Mouse (Mus musculus) ES-Bruce4 (cell line): Measurements from ENCODE around the gene Gpha2. TPM values are rescaled to one million over a fixed set of nuclear protein-coding genes. Genes with fewer than 3 reads are reported as not detected.

ENCODE experiments used
- H3K27ac ChIP-seq: 2 replicates; pipeline ENCODE4 v1.5.1; 2012; ENCODE audit warnings: low read length, inconsistent platforms; ENCODE audit not compliant: insufficient read depth
- H3K27me3 ChIP-seq: 2 replicates; pipeline ENCODE4 v1.6.1; 2012; ENCODE audit warnings: mild to moderate bottlenecking, low read length, inconsistent platforms; ENCODE audit not compliant: control insufficient read depth, poor library complexity, insufficient read depth, severe bottlenecking
- H3K36me3 ChIP-seq: 2 replicates; pipeline ENCODE4 v1.6.1; 2012; ENCODE audit warnings: inconsistent platforms, mild to moderate bottlenecking, low read length, moderate library complexity; ENCODE audit not compliant: control insufficient read depth, poor library complexity, insufficient read depth, severe bottlenecking
- H3K4me1 ChIP-seq: one replicate; pipeline ENCODE4 v1.8.1; 2011; ENCODE audit warnings: low read length; ENCODE audit not compliant: control insufficient read depth, insufficient read depth
- H3K4me3 ChIP-seq: 2 replicates; pipeline ENCODE4 v1.5.1; 2011; ENCODE audit warnings: low read depth, mild to moderate bottlenecking, low read length
- H3K9ac ChIP-seq: 2 replicates; pipeline ENCODE4 v1.6.1; 2012; ENCODE audit warnings: low read depth, mild to moderate bottlenecking, inconsistent platforms; ENCODE audit not compliant: poor library complexity, severe bottlenecking
- H3K9me3 ChIP-seq: replicated peaks from 2 replicates; pipeline ENCODE4 v1.6.1; 2012; ENCODE audit warnings: mild to moderate bottlenecking, low read length, inconsistent platforms; ENCODE audit not compliant: control insufficient read depth, poor library complexity, insufficient read depth, severe bottlenecking
- CTCF ChIP-seq: IDR thresholded peaks from one replicate; pipeline ENCODE4 v1.8.1; 2011; ENCODE audit warnings: low read depth, low read length
- EP300 ChIP-seq: IDR thresholded peaks from 2 replicates; pipeline ENCODE4 v1.6.1; 2011; ENCODE audit warnings: low read depth, low read length; ENCODE audit not compliant: insufficient read depth
- POLR2A ChIP-seq: IDR thresholded peaks from one replicate; pipeline ENCODE4 v1.8.1; 2011; ENCODE audit warnings: low read length; ENCODE audit not compliant: insufficient read depth
- polyA plus RNA-seq: library from polyadenylated mRNA; stranded (reverse); fragments of >200 nt; gene quantifications from 2 replicates; pipeline ENCODE4 v1.2.4, GENCODE M21; 2011; ENCODE audit warnings: low read depth; ENCODE audit not compliant: missing spikeins, insufficient read depth, insufficient read length

The Gpha2 gene
- polyA plus RNA-seq, 1 experiment = 1.0 TPM

- Histone ChIP-seq H3K4me3 (no peak overlapping the region), H3K36me3 (no peaks in the 10 kb centered on the region), H3K27ac (no peak overlapping the region), H3K9ac (no peak overlapping the region), H3K9me3 (no peaks in the 10 kb centered on the region), H3K27me3 (no peaks in the 10 kb centered on the region), H3K4me1 (peaks cover 14% of the 10 kb centered on the region)
- TF ChIP-seq POLR2A = no peak
- no peak for TF ChIP-seq EP300
- peak; percentile 89 for TF ChIP-seq CTCF
Measured at GRCm38 (mm10) chr19:6268170-6268528, 42.0 kb downstream of the Gpha2 start.

GRCm38 (mm10) chr19:6268670-6269132, 42.5 kb downstream of the Gpha2 start:
- no peaks in the 10 kb centered on the region for H3K36me3 ChIP-seq
- no peaks in the 10 kb centered on the region for H3K9me3 ChIP-seq
- peaks cover 14% of the 10 kb centered on the region for H3K4me1 ChIP-seq
- TF ChIP-seq CTCF (no peak), EP300 (no peak), POLR2A (no peak)
- H3K27ac ChIP-seq = no peak overlapping the region
- no peak overlapping the region for H3K9ac ChIP-seq
- H3K27me3 ChIP-seq = no peaks in the 10 kb centered on the region
- no peak overlapping the region for H3K4me3 ChIP-seq

GRCm38 (mm10) chr19:6269798-6270475, 43.8 kb downstream of the Gpha2 start:
- peaks cover 14% of the 10 kb centered on the region for H3K4me1 ChIP-seq
- TF ChIP-seq EP300 (0 out of 2 replicates have a peak, but pooled peaks have one; percentile 55), CTCF (no peak)
- peak overlapping the region; percentile 94 for H3K27ac ChIP-seq
- no peaks in the 10 kb centered on the region for H3K9me3 ChIP-seq
- 0 out of 2 replicates have a peak overlapping the region, but pooled peaks have one; percentile 8 for H3K9ac ChIP-seq
- no peaks in the 10 kb centered on the region for H3K36me3 ChIP-seq
- H3K27me3 ChIP-seq = no peaks in the 10 kb centered on the region
- no peak overlapping the region for H3K4me3 ChIP-seq

GRCm38 (mm10) chr19:6270661-6271060, 44.5 kb downstream of the Gpha2 start:
- Histone ChIP-seq H3K4me3 (no peak overlapping the region), H3K9me3 (no peaks in the 10 kb centered on the region), H3K27ac (peak overlapping the region; percentile 94), H3K27me3 (no peaks in the 10 kb centered on the region), H3K4me1 (peaks cover 14% of the 10 kb centered on the region), H3K9ac (peak overlapping the region; percentile 21), H3K36me3 (no peaks in the 10 kb centered on the region)
- 0 out of 2 replicates have a peak, but pooled peaks have one; percentile 4 for TF ChIP-seq EP300
- TF ChIP-seq POLR2A = no peak

GRCm38 (mm10) chr19:6271206-6271605, 45.0 kb downstream of the Gpha2 start:
- Histone ChIP-seq H3K36me3 (no peaks in the 10 kb centered on the region), H3K27ac (peak overlapping the region; percentile 94), H3K9ac (peak overlapping the region; percentile 21), H3K27me3 (no peaks in the 10 kb centered on the region), H3K9me3 (no peaks in the 10 kb centered on the region), H3K4me3 (no peak overlapping the region), H3K4me1 (peaks cover 14% of the 10 kb centered on the region)
- TF ChIP-seq EP300 (no peak), CTCF (no peak)

- Histone ChIP-seq H3K4me1 (peaks cover 14% of the 10 kb centered on the region), H3K9ac (0 out of 2 replicates have a peak overlapping the region, but pooled peaks have one; percentile 0), H3K4me3 (no peak overlapping the region), H3K27me3 (no peaks in the 10 kb centered on the region), H3K9me3 (no peaks in the 10 kb centered on the region), H3K36me3 (no peaks in the 10 kb centered on the region), H3K27ac (peak overlapping the region; percentile 30)
- no peak for TF ChIP-seq CTCF
- TF ChIP-seq POLR2A = no peak
- peak; percentile 30; the same call in 1 of the 2 replicates for TF ChIP-seq EP300
Measured at GRCm38 (mm10) chr19:6272053-6272452, 45.9 kb downstream of the Gpha2 start.
